Mouse (Mus musculus) intestine, embryonic 14.5 days (tissue): ENCODE results near the gene Atg9b. TPM values are rescaled to one million over a fixed set of nuclear protein-coding genes. Genes with fewer than 3 reads are reported as not detected.

Experiments
- ATAC-seq: fragments of 200-750 bp; cut with Nextera tagmentation; replicated peaks from 2 replicates; pipeline ENCODE4 v1.8.0; 2017; ENCODE audit warnings: low read depth, moderate number of reproducible peaks, moderate TSS enrichment, moderate library complexity; ENCODE audit not compliant: low FRiP score, low TSS enrichment
- DNase-seq: peaks from one replicate; pipeline ENCODE4 v3.0.0-alpha.2; 2018; ENCODE audit warnings: low spot score
- H3K27ac ChIP-seq: fragments of 300-500 bp; sonication (generic); 2 replicates; pipeline ENCODE4 v1.5.1; 2014; ENCODE audit warnings: low read depth, mild to moderate bottlenecking, control low read depth
- H3K27me3 ChIP-seq: fragments of 300-500 bp; sonication (generic); replicated peaks from 2 replicates; pipeline ENCODE4 v1.6.1; 2014; ENCODE audit warnings: low read length, control low read depth; ENCODE audit not compliant: control insufficient read depth, insufficient read depth
- H3K36me3 ChIP-seq: fragments of 300-500 bp; sonication (generic); 2 replicates; pipeline ENCODE4 v1.6.1; 2014; ENCODE audit warnings: low read length, control low read depth; ENCODE audit not compliant: control insufficient read depth, insufficient read depth
- H3K4me1 ChIP-seq: fragments of 300-500 bp; sonication (generic); replicated peaks from 2 replicates; pipeline ENCODE4 v1.6.1; 2014; ENCODE audit warnings: low read length, control low read depth, mixed read lengths; ENCODE audit not compliant: control insufficient read depth, insufficient read depth
- H3K4me2 ChIP-seq: fragments of 300-500 bp; sonication (generic); 2 replicates; pipeline ENCODE4 v1.6.1; 2014; ENCODE audit warnings: low read length
- H3K4me3 ChIP-seq: fragments of 300-500 bp; sonication (generic); 2 replicates; pipeline ENCODE4 v1.5.1; 2014; ENCODE audit warnings: low read depth, low read length, control low read depth, mixed read lengths
- H3K9ac ChIP-seq: fragments of 300-500 bp; sonication (generic); 2 replicates; pipeline ENCODE4 v1.6.1; 2014; ENCODE audit warnings: mild to moderate bottlenecking, low read length
- H3K9me3 ChIP-seq: fragments of 300-500 bp; sonication (generic); 2 replicates; pipeline ENCODE4 v1.6.1; 2016; ENCODE audit warnings: low read length, control low read depth; ENCODE audit not compliant: control insufficient read depth
- WGBS: fragments of 180-500 bp; shearing (Covaris S2); extraction: QIAGEN DNeasy Blood & Tissue Kit; methylation state at CpG from one replicate; pipeline ENCODE4 v1.1.7; 2014; 5-methylcytosine and 5-hydroxymethylcytosine counted together
- polyA plus RNA-seq: library from polyadenylated mRNA; unstranded; fragments of >200 nt; fragmentation: Nextera tagmentation; extraction: Ambion mirVana; gene quantifications from 2 replicates; pipeline ENCODE4 v1.2.1, GENCODE M21; 2014

Gene Atg9b
- polyA plus RNA-seq, 1 experiment from 2014 or later: 0.66 TPM

DNA sequence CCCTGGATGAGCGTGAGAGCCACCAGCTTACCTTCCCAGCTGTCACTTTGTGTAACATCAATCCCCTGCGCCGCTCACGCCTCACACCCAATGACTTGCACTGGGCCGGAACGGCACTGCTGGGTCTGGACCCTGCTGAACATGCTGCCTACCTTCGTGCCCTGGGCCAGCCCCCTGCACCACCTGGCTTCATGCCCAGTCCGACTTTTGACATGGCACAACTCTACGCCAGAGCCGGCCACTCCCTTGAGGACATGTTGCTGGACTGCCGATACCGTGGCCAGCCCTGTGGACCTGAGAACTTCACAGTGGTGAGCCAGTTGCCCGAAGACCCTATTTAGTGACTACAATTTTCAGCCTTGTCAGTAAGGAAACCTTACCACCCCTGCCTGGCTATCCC lies 22.0 kb upstream of the Atg9b start:
- 0 out of 2 replicates have a peak, but pooled peaks cover 5% of the 10 kb centered on the region for H3K4me1 ChIP-seq
- ATAC-seq (no peak), DNase-seq (no peak)
- no peak overlapping the region for H3K9ac ChIP-seq
- H3K4me2 ChIP-seq: no peak overlapping the region
- H3K27ac ChIP-seq: no peak overlapping the region
- 83% methylated on average over 13 of the region's 13 CpGs for WGBS
- peaks cover 11% of the 10 kb centered on the region for H3K36me3 ChIP-seq
- H3K27me3 ChIP-seq: no peaks in the 10 kb centered on the region
- H3K9me3 ChIP-seq: no peaks in the 10 kb centered on the region
- H3K4me3 ChIP-seq: no peak overlapping the region

DNA sequence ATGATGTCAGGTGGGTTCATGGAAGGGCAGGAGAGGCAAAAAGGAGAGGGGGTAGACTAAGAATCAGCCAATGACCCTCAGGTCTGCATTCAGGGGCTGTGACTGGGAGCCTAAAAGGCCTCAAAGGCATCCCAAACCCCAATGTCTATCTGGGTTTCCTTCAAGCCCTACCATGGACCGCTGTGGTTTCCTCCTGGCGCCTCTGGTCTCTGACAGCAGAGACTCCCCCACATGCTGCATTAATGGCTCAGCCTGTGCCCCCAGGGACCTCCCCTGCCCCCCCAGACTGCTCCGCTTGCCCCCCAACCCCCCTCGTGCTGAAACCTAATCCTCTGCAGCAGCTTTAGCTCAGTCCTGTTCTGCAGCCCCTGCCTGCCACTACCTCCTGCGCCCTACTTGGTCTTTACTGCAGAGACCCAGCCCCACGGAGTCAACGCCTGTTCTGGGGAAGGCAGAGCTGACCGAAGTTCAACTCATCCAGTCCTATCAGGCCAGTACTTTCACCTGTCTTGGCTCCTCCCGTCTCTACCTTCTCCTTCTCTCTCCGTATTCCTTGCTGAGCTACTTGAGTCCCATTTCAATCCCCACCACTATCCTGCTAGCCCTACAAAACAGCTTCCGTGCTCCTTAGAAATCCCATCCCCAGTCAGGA lies 21.2 kb upstream of the Atg9b start, which contains the start of gene Asic3:
TSS of gene Asic3 (plus strand) at position 351 of the 652 bp plus-strand sequence.
- ATAC-seq (no peak), DNase-seq (no peak)
- Histone ChIP-seq H3K4me2 (no peak within 1 kb of the TSS), H3K27ac (no peak within 1 kb of the TSS), H3K27me3 (no peaks in the 10 kb centered on the region), H3K4me1 (0 out of 2 replicates have a peak, but pooled peaks cover 5% of the 10 kb centered on the region), H3K9ac (no peak within 1 kb of the TSS), H3K4me3 (no peak within 1 kb of the TSS), H3K36me3 (peaks cover 6% of the 10 kb centered on the region), H3K9me3 (no peaks in the 10 kb centered on the region)
- 35% methylated on average over 11 of the region's 11 CpGs for WGBS

- DNase-seq: no peak
- H3K4me2 ChIP-seq: no peak overlapping the region
- ATAC-seq: no peak
- 0 out of 2 replicates have a peak, but pooled peaks cover 5% of the 10 kb centered on the region for H3K4me1 ChIP-seq
- no peak overlapping the region for H3K4me3 ChIP-seq
- H3K36me3 ChIP-seq: peaks cover 9% of the 10 kb centered on the region; the same call in 1 of the 2 replicates
- H3K9me3 ChIP-seq: no peaks in the 10 kb centered on the region
- 68% methylated on average over 2 of the region's 2 CpGs for WGBS
- no peak overlapping the region for H3K27ac ChIP-seq
- H3K9ac ChIP-seq: no peak overlapping the region
- no peaks in the 10 kb centered on the region for H3K27me3 ChIP-seq
These were observed 20.1 kb upstream of the Atg9b start for GRCm38 (mm10) chr5:24412063-24412462.

GRCm38 (mm10) chr5:24409466-24409865 lies 17.5 kb upstream of the Atg9b start:
- H3K36me3 ChIP-seq: peaks cover 19% of the 10 kb centered on the region; the same call in 1 of the 2 replicates
- WGBS: 82% methylated on average over 2 of the region's 2 CpGs
- ATAC-seq (no peak), DNase-seq (no peak)
- no peak overlapping the region for H3K4me3 ChIP-seq
- H3K9me3 ChIP-seq: no peaks in the 10 kb centered on the region
- H3K27ac ChIP-seq: no peak overlapping the region
- no peak overlapping the region for H3K9ac ChIP-seq
- no peak overlapping the region for H3K4me2 ChIP-seq
- H3K4me1 ChIP-seq: no peaks in the 10 kb centered on the region
- no peaks in the 10 kb centered on the region for H3K27me3 ChIP-seq

DNA sequence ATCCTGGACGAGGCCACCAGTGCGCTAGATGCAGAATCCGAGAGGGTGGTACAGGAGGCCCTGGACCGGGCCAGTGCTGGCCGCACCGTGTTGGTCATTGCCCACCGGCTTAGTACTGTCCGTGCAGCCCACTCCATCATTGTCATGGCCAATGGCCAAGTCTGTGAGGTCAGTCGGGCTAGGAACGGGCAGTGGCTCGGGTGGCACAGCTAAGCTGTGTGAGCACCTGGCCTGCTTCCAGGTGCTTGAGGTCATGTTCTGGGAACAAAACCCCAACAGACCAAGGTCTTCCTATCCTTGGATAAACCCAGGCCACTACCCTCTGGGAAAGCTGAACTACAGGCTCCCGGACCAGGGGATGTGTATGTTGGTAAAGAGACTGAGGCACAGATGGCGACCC lies 16.7 kb upstream of the Atg9b start:
- Histone ChIP-seq H3K4me1 (no peaks in the 10 kb centered on the region), H3K9me3 (no peaks in the 10 kb centered on the region), H3K4me2 (no peak overlapping the region), H3K27ac (no peak overlapping the region), H3K9ac (no peak overlapping the region), H3K4me3 (no peak overlapping the region), H3K27me3 (no peaks in the 10 kb centered on the region), H3K36me3 (peaks cover 22% of the 10 kb centered on the region)
- WGBS: 92% methylated on average over 13 of the region's 13 CpGs
- ATAC-seq (no peak), DNase-seq (no peak)

DNA sequence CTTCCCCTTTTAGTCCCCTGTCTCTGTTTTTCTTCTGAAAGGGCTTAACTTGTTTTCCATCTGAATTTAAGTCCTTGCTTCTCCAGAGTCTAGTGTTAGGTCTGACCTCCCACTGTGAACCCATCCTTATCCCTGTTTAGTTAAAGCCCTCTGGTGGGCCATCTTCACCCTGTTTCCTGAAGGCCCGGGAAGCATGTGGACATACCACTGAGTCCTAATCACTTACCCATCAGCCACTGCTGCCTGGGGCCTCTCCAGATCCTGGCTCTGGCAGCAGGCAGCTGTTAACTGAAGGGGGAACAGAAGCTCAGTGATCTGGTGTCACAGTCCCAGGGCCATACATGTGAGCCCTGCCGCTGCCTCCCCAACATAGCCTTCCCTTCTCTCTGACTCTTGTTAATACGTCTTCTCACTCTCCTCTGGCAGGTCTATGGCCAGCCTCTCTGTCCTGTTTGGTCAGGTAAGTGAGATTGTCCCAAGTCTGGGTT lies 13.5 kb upstream of the Atg9b start:
- Histone ChIP-seq H3K27ac (no peak overlapping the region), H3K9me3 (no peaks in the 10 kb centered on the region), H3K27me3 (no peaks in the 10 kb centered on the region), H3K4me1 (no peaks in the 10 kb centered on the region), H3K36me3 (peaks cover 48% of the 10 kb centered on the region), H3K9ac (no peak overlapping the region), H3K4me2 (no peak overlapping the region), H3K4me3 (no peak overlapping the region)
- ATAC-seq (no peak), DNase-seq (no peak)
- WGBS: 59% methylated on average over 3 of the region's 3 CpGs

- Histone ChIP-seq H3K27ac (no peak overlapping the region), H3K4me1 (no peaks in the 10 kb centered on the region), H3K9me3 (no peaks in the 10 kb centered on the region), H3K27me3 (no peaks in the 10 kb centered on the region), H3K36me3 (peaks cover 49% of the 10 kb centered on the region), H3K4me3 (no peak overlapping the region), H3K4me2 (no peak overlapping the region), H3K9ac (no peak overlapping the region)
- DNase-seq (no peak), ATAC-seq (no peak)
- whole genome bisulfite sequencing: 82% methylated on average over 6 of the region's 6 CpGs
These were observed 12.8 kb upstream of the Atg9b start for GRCm38 (mm10) chr5:24404594-24405360.

GRCm38 (mm10) chr5:24401969-24402368 lies 10.0 kb upstream of the Atg9b start:
- Histone ChIP-seq H3K4me3 (no peak overlapping the region), H3K4me2 (no peak overlapping the region), H3K27me3 (no peaks in the 10 kb centered on the region), H3K4me1 (no peaks in the 10 kb centered on the region), H3K9ac (no peak overlapping the region), H3K36me3 (peaks cover 40% of the 10 kb centered on the region), H3K9me3 (no peaks in the 10 kb centered on the region), H3K27ac (no peak overlapping the region)
- ATAC-seq: no peak; the same call in 1 of the 2 replicates
- DNase-seq: no peak
- WGBS: 75% methylated on average over 9 of the region's 9 CpGs
